Mouse (Mus musculus) adrenal gland (tissue): Measurements from ENCODE around the gene Lin7a.
"Not testable (repeated sequence)": the region's sequence is repeated elsewhere in the genome, so short reads cannot be mapped to it uniquely, and the experiment has no call there.

Source experiments
- intact Hi-C: fragments of 180-260 bp; cut with DNase I; formaldehyde crosslinking; loops from one replicate; pipeline ENCODE4 v1.15.1; 2025

Gene Lin7a

GRCm38 (mm10) chr10:107236211-107236610 lies 35.3 kb upstream of the Lin7a start:
- intact Hi-C loops = no loop called here

GRCm38 (mm10) chr10:107237076-107237475 lies 34.4 kb upstream of the Lin7a start:
- intact Hi-C loops = no loop called here

- intact Hi-C loops = no loop called here
Measured at GRCm38 (mm10) chr10:107237736-107238135, 33.8 kb upstream of the Lin7a start.

GRCm38 (mm10) chr10:107238151-107238860 lies 33.2 kb upstream of the Lin7a start:
- intact Hi-C loops = no loop called here

- intact Hi-C loops = no loop called here
Measured at GRCm38 (mm10) chr10:107238861-107239435, 32.5 kb upstream of the Lin7a start.

- intact Hi-C loops = no loop called here
Measured at GRCm38 (mm10) chr10:107239651-107240330, 31.7 kb upstream of the Lin7a start.

GRCm38 (mm10) chr10:107240446-107240845 lies 31.0 kb upstream of the Lin7a start:
- intact Hi-C loops = no loop called here

GRCm38 (mm10) chr10:107240986-107241385 lies 30.5 kb upstream of the Lin7a start:
- intact Hi-C loops = no loop called here

- intact Hi-C loops = no loop called here
Measured at GRCm38 (mm10) chr10:107241406-107241805, 30.1 kb upstream of the Lin7a start.

- intact Hi-C loops = not testable (repeated sequence)
Measured at GRCm38 (mm10) chr10:107241999-107242398, 29.5 kb upstream of the Lin7a start.

- intact Hi-C loops = no loop called here
Measured at GRCm38 (mm10) chr10:107242696-107243400, 28.6 kb upstream of the Lin7a start.

GRCm38 (mm10) chr10:107244211-107244610 lies 27.3 kb upstream of the Lin7a start:
- intact Hi-C loops = no loop called here

GRCm38 (mm10) chr10:107244691-107245530 lies 26.6 kb upstream of the Lin7a start:
- intact Hi-C loops = no loop called here

GRCm38 (mm10) chr10:107245531-107245840 lies 26.0 kb upstream of the Lin7a start:
- intact Hi-C loops = no loop called here

- intact Hi-C loops = no loop called here
Measured at GRCm38 (mm10) chr10:107245961-107246460, 25.5 kb upstream of the Lin7a start.

GRCm38 (mm10) chr10:107247001-107247670 lies 24.4 kb upstream of the Lin7a start:
- intact Hi-C loops = no loop called here

GRCm38 (mm10) chr10:107248481-107248880 lies 23.0 kb upstream of the Lin7a start:
- intact Hi-C loops = no loop called here

- intact Hi-C loops = no loop called here
Measured at GRCm38 (mm10) chr10:107249056-107249455, 22.4 kb upstream of the Lin7a start.

- intact Hi-C loops = no loop called here
Measured at GRCm38 (mm10) chr10:107249606-107250186, 21.8 kb upstream of the Lin7a start.
